Mouse (Mus musculus) adrenal gland, adult (tissue): ENCODE data around the gene Cox4i2.

Experiments used
- DNase-seq, 2 experiments: peaks; one replicate each; pipeline ENCODE4 v3.0.0; 2022 to 2023; ENCODE audit warnings: low spot score in 1 of 2; ENCODE audit not compliant: inconsistent age in 2 of 2

Cox4i2 gene

DNA sequence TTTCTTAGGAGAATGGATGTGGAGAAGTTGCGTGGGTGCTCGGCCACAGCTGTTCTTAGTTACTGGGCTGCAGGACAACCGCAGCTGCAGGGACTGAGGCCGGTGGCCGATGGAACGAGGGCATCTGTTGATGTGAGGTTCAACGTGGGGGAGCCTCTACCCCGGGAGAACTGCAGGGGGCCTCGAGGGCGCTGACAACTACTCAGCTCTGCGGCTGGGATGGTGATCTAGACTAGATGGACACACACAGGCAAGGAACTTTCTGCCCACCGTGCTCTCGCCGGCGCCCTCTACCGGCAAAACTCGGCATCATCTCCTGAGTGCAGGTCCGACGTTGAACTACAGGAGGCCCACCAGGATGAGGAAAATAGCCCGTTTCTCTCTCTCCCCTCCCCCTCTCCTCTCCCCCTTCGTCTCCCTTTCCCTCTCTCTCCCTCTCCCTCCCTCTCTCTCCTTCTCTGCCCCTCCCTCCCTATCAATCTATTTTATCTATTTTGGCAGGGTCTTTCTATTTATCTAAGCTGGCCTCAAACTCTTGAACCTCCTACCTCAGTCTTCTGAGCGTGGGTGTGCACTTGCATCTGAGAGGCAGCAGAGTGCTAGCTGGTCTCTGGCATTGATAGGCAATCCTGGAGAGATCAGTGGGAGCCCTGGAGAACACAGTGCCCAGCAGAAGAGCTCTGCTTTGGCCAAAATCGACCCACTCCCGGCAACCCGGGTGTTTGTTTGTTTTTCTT, 12.6 kb downstream of the Cox4i2 start:
- DNase-seq, result peak; percentile 87 to 96

DNA sequence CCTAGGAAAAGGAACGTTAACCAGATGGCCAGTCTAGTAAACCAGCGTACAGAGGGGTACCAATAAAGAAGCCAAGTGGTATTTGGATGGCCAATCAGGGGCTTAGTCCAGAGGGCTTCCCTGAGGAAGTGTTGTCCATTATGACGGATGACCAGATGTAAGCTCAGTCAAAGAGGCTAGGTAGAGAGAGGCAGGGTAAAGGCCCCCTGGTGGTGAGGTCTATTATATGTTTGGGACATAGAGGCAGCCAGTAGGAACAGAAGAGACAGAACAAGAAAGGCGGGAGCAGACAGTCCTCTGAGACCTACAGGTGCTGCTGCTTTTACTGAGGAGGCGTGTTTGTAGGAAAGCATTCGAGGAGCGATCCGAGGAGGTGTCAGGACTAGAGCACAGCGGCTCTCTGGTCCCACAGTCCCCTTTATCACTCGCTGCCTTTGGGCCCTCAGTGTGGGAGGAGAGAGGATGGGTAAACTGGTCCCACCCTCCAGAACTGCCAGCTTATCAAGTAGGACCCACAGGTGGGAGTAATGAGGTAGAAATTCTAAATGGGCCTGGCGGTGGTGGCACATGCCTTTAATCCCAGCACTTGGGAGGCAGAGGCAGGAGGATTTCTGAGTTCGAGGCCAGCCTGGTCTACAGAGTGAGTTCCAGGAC, 13.8 kb downstream of the Cox4i2 start:
- peak; percentile 68 to 91 for DNase-seq

DNA sequence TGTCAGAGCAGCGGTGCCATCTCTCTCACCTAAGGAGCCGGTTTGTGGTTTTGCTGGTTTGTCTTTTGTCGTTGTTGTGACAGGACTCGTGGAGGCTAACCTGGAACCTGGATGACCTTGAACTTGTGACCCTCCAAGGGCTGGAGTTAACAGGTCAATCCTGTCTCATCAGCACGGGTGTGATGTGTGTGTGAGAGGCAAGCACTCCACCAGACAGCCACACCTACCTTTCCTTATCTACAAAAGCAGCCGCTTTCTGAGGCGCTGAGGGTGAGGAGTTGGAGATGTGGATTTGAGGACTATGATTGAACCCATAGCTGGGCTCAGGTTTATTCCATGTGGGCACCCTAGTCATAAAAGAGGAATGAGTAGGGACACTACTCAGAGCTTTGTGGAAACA, 15.7 kb downstream of the Cox4i2 start:
- no peak for DNase-seq

DNA sequence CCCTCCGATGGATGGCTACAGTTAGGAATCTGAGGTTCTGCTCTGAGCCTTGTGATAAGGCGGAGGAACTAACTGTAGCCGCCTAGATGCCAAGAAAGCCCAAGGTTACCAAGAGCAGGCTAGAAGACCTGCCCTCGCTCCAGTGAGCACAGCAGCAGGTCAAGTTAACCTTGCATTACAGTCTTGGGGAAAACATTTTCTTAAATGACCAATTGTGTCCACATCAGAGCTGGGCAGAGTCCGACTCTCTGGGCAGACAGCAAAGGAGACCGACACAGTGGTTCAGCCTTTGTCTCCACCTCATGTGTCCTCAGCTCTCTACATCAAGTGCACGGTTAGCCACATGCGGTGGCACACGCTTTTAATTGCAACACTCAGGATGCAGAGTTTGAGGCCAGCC, 17.6 kb downstream of the Cox4i2 start:
- DNase-seq, result peak in 1 of 2 experiments; percentile 49

DNA sequence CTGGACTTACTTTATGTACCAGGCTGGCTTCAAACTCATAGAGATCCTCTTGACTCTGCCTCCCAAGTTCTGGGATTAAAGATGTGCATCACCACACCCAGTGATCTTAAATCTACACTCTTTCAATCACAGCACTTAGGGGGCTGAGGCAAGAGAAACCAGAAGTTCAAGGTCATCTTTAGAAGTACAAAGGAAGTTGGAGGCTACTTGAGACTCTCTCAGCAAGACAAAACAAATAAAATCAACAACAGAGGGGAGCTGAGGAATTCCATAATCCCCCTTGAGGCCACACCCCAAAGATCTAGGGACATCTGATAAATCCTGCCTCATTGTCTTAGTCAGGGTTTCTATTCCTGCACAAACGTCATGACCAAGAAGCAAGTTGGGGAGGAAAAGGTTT, 18.3 kb downstream of the Cox4i2 start:
- DNase-seq, result peak in 1 of 2 experiments; percentile 17

DNA sequence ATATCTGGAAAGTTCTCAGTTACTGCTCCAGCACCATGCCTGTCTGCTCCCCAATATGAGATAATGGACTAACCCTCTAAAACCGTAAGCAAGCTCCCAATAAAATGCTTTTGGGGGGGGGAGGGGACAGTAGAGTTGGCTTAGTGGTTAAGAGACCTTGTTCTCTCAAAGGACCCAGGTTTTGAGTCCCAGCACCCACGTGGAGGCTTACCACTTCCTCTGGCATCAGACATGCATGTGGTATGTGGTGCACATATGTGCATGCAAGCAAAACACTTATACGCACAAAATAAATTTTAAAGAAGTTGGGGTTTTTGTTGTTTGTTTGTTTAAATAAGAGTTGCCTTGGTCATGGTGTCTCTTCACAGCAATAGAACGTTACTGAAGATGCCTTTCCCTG, 21.4 kb downstream of the Cox4i2 start:
- DNase-seq, result no peak

DNA sequence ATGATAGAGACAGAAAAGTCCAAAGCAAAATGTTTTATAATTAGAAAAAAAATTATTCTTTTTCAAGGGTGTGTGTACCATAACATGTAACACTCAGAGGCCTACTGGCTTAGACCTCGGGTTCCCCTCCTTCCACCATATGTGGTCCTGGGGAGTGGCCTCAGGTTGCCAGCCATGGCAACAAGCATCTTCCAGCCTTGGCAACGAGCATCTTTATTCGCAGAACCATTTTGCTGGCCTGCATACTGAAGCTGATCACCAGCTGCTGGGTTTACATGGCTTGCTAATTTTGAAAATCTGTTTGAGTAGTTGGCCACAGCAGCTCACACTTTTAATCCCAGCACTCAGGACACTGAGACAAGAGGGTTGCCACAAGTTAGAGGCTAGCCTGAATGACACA, 22.0 kb downstream of the Cox4i2 start:
- no peak for DNase-seq

DNA sequence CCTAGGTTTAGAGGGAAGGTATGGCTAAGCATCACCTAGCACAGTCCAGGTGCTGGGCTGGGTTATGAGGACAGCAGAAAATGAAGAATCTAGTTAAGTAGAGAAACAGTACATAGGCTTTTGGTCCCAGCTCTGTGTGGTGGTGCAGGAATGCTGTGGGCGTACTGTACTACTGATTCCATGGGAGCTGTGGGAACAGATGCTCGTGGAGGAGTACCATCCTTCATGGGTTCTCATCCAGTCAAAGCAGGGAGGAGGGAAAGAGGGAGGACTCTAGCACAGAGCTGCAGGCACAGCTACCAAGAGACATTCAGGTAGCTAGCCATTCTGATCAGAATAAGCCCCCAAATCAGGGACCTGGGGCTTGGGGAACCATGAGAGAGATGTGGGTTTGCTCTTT, 22.5 kb downstream of the Cox4i2 start:
- DNase-seq, result no peak

DNA sequence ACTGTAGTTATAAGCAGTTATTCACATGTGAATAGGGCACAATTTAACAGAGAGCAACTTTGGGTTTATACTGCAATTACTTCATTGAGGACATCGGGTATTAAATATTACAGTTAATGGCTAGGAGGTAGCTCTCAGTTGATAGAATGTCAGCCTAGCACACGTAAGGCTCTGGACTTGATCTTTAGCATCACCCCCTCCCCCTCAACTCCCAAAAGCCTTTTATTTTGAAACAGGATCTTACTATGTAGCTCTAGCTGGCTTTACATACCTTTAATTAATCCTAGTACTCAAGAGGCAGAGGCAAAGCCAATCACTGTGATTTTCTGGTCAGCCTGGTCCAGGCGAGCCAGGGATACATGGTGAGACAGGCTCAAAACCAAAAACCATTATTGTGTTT, 23.1 kb downstream of the Cox4i2 start:
- no peak for DNase-seq

DNA sequence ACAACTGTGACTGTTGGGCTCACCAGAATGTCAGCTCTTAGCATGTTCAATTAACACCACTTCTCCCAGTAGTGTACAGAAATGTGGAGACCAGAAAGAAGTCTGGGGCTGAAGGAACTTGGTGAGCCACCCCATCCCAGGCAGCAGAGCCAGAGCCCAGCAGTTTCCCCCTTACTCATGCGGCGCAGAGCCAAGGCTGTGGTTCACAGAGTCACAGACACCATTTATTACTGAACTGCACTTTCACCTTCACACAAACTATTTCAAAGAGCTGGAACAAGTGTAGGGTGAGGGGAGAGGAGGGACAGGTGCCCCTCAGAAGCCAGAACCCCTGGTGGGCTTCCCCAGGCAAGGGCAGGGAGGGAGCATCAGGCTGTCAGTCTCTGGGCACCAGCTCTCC, 26.5 kb downstream of the Cox4i2 start:
- peak; percentile 53 to 60 for DNase-seq

DNA sequence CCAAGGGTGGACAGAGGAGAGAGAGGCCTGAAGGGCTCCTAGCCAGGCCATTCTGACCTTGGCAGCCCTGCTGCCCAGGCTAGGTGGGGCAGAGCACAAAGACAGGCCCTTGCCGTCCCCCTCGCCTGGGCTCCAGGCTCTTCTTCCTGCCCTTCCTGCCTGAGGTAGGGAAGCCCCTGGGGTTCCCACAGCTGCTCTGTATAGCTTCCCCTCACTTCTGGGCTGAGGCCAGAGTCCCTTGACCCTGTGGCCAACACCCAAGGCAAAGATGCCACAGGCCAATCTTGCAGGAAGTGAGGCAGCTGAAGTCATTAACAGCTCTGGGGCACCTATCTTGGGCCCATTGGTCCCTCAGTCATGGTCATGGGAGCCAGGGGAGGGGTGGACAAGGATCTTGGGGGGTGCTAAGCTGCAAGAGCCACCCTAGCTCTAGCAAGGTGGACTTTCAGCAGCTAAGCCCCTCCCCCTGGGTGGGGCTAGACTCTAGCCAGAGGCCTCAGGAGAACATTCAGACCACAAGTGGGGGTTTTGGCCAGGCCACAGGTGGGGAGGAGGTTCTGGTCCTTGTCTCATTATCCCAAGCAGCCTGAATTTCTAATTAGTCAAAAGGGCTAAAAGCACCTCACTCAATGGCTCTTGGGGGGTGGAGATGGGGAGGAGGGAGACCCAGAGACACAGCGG, 27.2 kb downstream of the Cox4i2 start:
- DNase-seq, result peak; percentile 51 to 76

DNA sequence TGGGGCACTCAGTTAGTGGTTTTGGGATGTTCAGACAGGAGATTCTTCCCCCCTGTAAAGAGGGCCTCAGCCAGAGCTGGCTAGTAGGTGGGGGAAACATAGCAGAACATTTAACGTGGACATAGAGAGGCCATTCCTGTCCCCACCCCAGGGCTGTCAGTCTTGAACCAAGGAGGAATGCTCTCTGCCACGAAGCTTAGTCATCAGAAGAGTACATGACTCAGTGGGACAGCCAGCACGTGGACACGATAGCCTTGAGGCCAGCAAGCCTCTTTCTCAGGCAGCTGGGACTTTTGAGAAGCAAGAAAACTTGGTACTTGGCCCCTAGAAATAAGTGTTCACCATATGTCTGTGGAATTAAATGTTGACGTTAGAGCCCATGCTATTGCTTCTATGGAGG, 28.7 kb downstream of the Cox4i2 start:
- DNase-seq, result peak; percentile 84 to 88

DNA sequence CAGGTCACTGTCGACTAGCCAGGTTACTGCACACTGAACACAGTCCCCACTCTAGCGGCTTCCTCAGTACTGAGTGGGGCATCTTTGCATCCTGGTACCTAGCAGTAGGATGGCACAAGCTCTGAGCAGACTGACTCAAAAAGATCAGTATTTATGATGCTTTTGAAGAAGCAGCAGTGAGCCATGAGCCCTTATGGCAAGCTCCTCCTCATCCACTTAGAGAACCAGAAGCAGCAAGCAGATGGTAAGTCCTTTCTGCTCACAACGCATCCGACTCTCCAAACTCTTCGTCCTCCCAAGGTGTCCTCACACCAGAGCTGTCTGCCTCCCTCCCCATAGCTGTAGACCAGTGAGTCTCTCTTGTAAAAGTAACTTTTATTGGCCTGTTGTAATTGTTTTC, 29.3 kb downstream of the Cox4i2 start:
- DNase-seq, result peak; percentile 24 to 51

DNA sequence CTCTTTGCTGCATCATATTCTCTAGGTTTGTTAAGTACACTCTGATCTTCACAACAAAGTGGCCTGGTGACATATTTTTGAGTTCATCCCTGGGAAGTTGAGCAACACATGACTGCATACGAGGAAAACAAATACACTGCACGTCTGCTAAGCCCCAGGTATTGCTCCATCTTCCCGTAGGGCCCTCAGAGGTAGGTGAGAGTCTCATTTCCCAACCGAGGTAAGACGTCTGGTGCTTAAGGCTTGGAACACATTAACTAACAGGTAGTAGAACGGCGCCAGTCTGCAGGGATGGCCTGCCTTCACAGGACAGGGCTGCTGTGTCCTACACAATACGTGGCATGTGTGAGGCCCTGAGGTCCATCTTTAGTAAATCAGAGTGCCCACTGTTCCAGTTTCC, 30.7 kb downstream of the Cox4i2 start:
- peak in 1 of 2 experiments; percentile 55 for DNase-seq

DNA sequence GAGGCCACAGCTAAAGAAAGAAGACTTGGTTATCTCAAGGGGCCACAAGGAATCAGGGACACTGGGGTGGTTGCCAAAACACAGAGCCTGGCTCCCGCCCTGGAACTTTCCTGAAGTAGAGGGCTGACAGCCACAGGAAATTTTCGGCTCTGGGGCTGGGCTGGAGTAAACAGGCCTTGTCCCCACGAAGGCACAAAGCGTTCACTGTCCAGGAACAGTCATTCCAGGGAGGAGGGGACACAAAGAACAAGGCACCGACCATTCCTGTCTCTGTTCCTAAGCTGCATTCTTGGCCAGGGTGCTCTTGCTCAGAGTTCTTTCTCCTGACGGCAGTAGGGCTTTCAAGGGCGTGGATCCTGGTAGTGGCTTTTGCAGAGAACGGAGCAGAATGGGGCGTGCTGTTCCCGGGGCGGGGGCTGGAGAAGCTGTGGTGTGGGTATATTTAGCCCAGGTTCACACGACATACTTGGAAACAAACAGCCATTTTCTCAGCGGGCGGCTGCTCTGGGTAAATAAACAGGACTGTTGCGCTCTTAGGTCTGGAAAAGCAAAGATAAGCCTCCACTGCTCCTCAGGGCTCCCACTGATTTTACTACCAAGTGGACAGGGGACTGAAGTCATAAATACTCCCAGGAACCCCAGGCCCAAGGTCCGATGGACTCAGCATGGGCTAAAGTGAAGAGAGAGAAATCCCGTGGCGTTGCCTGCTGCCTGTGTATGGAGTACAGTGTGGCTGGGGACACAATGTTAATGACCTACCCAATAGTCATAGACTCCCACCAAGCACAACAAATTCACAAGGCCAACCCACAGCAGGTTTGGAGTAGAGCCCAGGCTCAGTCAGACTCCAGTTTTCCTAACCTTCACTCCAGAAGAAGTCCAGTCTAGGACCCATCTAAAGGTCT, 31.7 kb downstream of the Cox4i2 start:
- DNase-seq, result peak; percentile 91 to 92

DNA sequence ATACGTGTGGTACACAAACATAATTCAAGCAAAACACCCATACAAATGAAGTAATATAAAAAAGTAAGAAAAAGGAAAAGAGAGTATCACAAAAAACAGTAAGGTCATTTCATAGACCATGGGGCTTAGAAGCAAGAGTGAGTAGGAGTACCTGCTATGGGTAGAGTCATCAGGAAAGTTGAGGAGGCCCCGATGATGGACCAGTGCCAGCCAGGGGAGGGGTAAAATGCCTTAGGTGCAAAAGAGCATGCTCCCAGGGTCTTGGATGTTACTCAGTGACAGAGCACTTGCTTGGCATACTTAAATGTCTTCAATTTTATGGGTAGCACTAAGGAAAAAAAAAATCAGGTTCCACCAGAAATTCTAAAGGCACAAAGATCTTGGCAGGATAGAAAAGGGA, 33.2 kb downstream of the Cox4i2 start:
- DNase-seq, result peak in 1 of 2 experiments; percentile 49

DNA sequence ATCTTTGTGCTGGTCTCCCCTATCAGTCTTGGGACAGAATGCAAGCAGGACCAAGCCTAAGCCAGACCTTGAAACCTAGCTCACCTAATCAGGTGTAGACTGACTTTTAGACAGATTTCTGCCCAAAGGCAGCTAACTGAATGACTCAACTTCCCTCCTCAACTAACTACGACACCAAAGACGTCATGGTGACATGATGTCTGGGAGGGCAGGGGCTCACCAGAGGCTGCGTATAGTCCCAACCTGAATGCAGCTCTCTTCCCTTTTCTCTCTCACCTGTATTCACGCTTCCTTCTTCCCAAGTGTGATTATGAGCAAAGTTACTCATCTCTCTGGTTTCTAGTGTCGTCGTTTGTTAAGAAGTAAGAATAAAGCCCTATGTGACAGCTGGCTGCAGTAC, 33.6 kb downstream of the Cox4i2 start:
- DNase-seq, result no peak

DNA sequence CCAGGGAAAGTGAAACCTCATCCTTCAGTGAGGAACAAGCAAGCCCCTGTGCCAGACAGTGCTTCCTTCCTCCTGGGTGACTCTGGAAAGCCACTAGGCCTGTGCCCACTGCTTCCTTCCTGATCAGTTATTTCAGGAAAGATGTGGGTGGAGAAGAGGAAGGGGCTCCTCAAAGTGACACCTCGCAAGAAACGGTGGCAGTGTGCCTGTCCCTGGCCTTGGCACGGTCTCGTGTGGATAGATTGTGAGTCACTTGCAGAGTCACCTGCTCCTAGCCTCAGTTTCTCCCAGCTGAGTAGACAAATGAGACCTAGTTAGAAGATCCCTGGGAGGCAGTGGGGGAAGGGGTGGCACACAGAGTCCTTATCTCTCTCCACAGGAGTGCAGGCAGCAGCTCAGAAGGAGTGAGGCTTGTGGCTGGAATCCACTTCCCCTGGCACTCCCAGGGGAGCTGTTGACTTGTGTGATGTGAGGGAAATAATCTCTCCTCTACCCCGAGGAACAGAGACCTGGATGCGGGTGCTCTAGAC, 35.0 kb downstream of the Cox4i2 start:
- peak; percentile 63 to 81 for DNase-seq

DNA sequence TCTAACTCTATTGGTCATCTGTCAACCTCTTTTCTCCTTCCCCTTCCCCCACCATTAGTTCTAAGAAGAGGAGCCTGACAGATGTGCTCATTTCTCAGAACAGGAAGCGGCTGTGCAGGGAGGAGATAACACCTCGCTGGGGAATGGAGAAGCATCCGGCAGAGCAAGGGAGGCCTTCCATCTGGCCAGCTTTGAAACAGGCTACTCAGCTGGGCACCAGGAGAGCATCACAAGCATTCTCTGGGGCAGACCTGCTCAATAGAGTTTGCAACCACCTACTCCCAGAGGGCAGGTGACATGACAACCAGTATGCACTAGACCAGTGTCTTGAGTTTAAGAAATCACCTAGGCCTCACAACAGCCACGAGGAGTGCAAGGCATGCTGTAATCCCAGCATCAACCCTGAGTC, 35.6 kb downstream of the Cox4i2 start:
- peak; percentile 44 to 71 for DNase-seq

DNA sequence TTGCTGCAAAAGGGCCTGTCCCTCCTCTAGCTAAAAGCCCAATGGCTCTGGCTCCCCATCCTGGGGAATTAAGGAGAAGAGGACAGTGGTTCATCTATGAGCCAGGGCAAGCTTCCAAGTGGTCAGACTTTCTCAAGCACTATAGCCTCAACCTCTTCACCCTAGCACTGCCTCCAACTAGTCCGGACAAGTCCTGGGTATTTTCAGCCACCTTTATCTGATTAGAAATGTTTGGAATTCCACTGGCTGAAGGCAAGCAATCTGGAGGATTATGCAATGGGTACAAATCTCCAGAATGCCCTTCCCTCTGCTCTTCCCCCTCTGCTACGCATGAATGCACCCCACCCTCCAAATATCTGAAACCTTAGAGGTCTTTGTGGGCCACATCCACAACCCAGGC, 38.5 kb downstream of the Cox4i2 start:
- DNase-seq, result peak in 1 of 2 experiments; percentile 53

DNA sequence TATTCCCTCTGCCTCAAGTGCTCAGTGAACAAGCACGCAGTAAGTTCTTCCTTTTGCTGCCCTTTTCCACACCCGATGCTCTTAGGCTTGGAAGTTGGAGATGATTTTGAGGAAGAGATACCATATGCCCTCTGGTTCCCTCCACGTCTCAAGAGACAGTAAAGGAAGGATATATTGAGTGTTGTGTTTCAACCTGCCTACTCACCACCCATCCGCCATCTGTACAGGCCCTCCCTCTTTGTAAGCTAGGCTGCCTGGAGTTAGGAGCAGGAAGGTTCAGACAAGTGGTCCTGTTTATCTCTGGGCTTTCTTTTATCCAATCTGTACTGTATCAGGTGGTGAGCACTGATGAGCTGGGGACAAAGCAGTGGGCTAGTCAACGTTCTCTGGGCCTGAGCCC, 39.4 kb downstream of the Cox4i2 start:
- DNase-seq, result no peak
